Mouse (Mus musculus) hindbrain, postnatal 0 days (tissue): ENCODE measurements around the gene Maf. TPM values are rescaled to one million over a fixed set of nuclear protein-coding genes. Genes with fewer than 3 reads are reported as not detected.
A peak's percentile ranks its signal among the peaks of the same experiment; 100 is the strongest.

ENCODE experiments used
- ATAC-seq: fragments of 200-750 bp; cut with Nextera tagmentation; 2 replicates; pipeline ENCODE4 v1.8.0; 2017; ENCODE audit warnings: mild to moderate bottlenecking, moderate TSS enrichment, moderate library complexity
- DNase-seq: peaks from one replicate; pipeline ENCODE4 v3.0.0-alpha.2; 2015; ENCODE audit warnings: low spot score
- H3K27ac ChIP-seq: fragments of 300-500 bp; sonication (generic); 2 replicates; pipeline ENCODE4 v1.5.1; 2014; ENCODE audit warnings: mild to moderate bottlenecking
- H3K27me3 ChIP-seq: fragments of 300-500 bp; sonication (generic); 2 replicates; pipeline ENCODE4 v1.6.1; 2014; ENCODE audit warnings: low read length, mixed read lengths; ENCODE audit not compliant: insufficient read depth
- H3K36me3 ChIP-seq: fragments of 300-500 bp; sonication (generic); 2 replicates; pipeline ENCODE4 v1.6.1; 2014; ENCODE audit warnings: low read length, mixed read lengths; ENCODE audit not compliant: insufficient read depth
- H3K4me1 ChIP-seq: fragments of 300-500 bp; sonication (generic); 2 replicates; pipeline ENCODE4 v1.6.1; 2014; ENCODE audit warnings: antibody characterized with exemption, low read length, mixed read lengths; ENCODE audit not compliant: insufficient read depth
- H3K4me2 ChIP-seq: fragments of 300-500 bp; sonication (generic); 2 replicates; pipeline ENCODE4 v1.6.1; 2014; ENCODE audit warnings: low read depth, mild to moderate bottlenecking, low read length, moderate library complexity, mixed read lengths
- H3K4me3 ChIP-seq: fragments of 300-500 bp; sonication (generic); 2 replicates; pipeline ENCODE4 v1.5.1; 2014; ENCODE audit warnings: low read length
- H3K9ac ChIP-seq: fragments of 300-500 bp; sonication (generic); replicated peaks from 2 replicates; pipeline ENCODE4 v1.6.1; 2014; ENCODE audit warnings: mild to moderate bottlenecking, low read length, moderate library complexity, mixed read lengths
- H3K9me3 ChIP-seq: fragments of 300-500 bp; sonication (generic); 2 replicates; pipeline ENCODE4 v1.6.1; 2016; ENCODE audit warnings: low read length, mixed read lengths
- CTCF ChIP-seq: IDR thresholded peaks from 2 replicates; pipeline ENCODE4 v1.5.1; 2016; ENCODE audit warnings: antibody characterized with exemption, control low read depth, low read depth
- WGBS: fragments of 180-500 bp; shearing (Covaris S2); extraction: QIAGEN DNeasy Blood & Tissue Kit; methylation state at CpG from one replicate; pipeline ENCODE4 v1.1.7; 2014; 5-methylcytosine and 5-hydroxymethylcytosine counted together
- polyA plus RNA-seq: library from polyadenylated mRNA; unstranded; fragments of >200 nt; fragmentation: Nextera tagmentation; extraction: Ambion mirVana; gene quantifications from 2 replicates; pipeline ENCODE4 v1.2.1, GENCODE M21; 2015
- total RNA-seq: library from RNA; depleted of rRNA; stranded (reverse); fragments of >200 nt; gene quantifications from 2 replicates; pipeline ENCODE4 v1.2.3, GENCODE M21; 2014

Maf gene
- total and polyA plus RNA-seq, 2 experiments from 2014 or later: 8.9 to 24.4 TPM

GRCm38 (mm10) chr8:115697410-115697809, 10.2 kb downstream of the Maf start:
- no peak for DNase-seq
- Histone ChIP-seq H3K9ac (no peak overlapping the region), H3K36me3 (no peaks in the 10 kb centered on the region), H3K4me3 (no peak overlapping the region), H3K4me2 (no peak overlapping the region), H3K27ac (no peak overlapping the region), H3K27me3 (no peaks in the 10 kb centered on the region), H3K4me1 (no peaks in the 10 kb centered on the region), H3K9me3 (no peaks in the 10 kb centered on the region)
- no peak for TF ChIP-seq CTCF
- no peak for ATAC-seq
- WGBS: 49% methylated on average over 3 of the region's 3 CpGs

- TF ChIP-seq CTCF: no peak
Measured at GRCm38 (mm10) chr8:115696661-115697060, 10.9 kb downstream of the Maf start.

GRCm38 (mm10) chr8:115687349-115687748, 20.2 kb downstream of the Maf start:
- H3K36me3 ChIP-seq: no peaks in the 10 kb centered on the region
- no peak for TF ChIP-seq CTCF
- H3K4me1 ChIP-seq: no peaks in the 10 kb centered on the region
- H3K27ac ChIP-seq: no peak overlapping the region
- no peaks in the 10 kb centered on the region for H3K9me3 ChIP-seq
- H3K4me3 ChIP-seq: no peak overlapping the region
- WGBS: 73% methylated on average over 9 of the region's 9 CpGs
- no peaks in the 10 kb centered on the region for H3K27me3 ChIP-seq
- no peak overlapping the region for H3K9ac ChIP-seq
- ATAC-seq (no peak), DNase-seq (no peak)
- no peak overlapping the region for H3K4me2 ChIP-seq

More at GRCm38 (mm10) chr8:115696661-115697060, 10.9 kb downstream of the Maf start:
- no peak overlapping the region for H3K27ac ChIP-seq
- ATAC-seq: no peak
- no peaks in the 10 kb centered on the region for H3K9me3 ChIP-seq
- 63% methylated on average over 4 of the region's 4 CpGs for whole genome bisulfite sequencing
- no peak for DNase-seq
- no peaks in the 10 kb centered on the region for H3K36me3 ChIP-seq
- no peaks in the 10 kb centered on the region for H3K4me1 ChIP-seq
- no peaks in the 10 kb centered on the region for H3K27me3 ChIP-seq
- no peak overlapping the region for H3K9ac ChIP-seq
- H3K4me2 ChIP-seq: no peak overlapping the region
- no peak overlapping the region for H3K4me3 ChIP-seq

GRCm38 (mm10) chr8:115683309-115683708, 24.3 kb downstream of the Maf start:
- TF ChIP-seq CTCF: no peak
- Histone ChIP-seq H3K4me1 (no peaks in the 10 kb centered on the region), H3K9me3 (no peaks in the 10 kb centered on the region), H3K4me3 (no peak overlapping the region), H3K9ac (no peak overlapping the region), H3K4me2 (no peak overlapping the region), H3K27ac (no peak overlapping the region), H3K36me3 (no peaks in the 10 kb centered on the region), H3K27me3 (no peaks in the 10 kb centered on the region)
- DNase-seq: no peak
- ATAC-seq: no peak
- 52% methylated on average over 7 of the region's 7 CpGs for WGBS

- WGBS: 71% methylated on average over 7 of the region's 7 CpGs
Measured at GRCm38 (mm10) chr8:115679539-115679938, 28.1 kb downstream of the Maf start.

DNA sequence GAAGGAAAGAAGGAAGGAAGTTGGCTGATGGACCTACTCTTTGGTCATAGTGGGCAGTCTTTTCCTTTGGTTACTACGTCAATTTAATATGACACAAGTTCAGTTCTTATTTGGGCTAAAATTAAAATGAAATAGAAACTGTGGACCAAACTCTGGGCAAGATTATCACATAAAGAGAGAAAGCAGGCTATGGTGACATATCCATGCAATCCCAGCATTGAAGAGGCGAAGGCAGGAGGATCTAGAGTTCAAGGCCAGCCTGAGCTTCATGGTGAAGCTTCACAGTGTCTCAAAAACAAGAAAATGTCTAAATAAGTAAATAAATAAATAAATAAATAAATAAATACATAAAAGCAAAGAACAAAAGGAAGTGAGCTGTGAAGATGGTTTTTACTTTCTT, 42.7 kb downstream of the Maf start:
- no peak for TF ChIP-seq CTCF
- 93% methylated on average over 2 of the region's 2 CpGs for WGBS
- Histone ChIP-seq H3K27me3 (no peaks in the 10 kb centered on the region), H3K4me1 (no peaks in the 10 kb centered on the region), H3K4me2 (no peak overlapping the region), H3K4me3 (no peak overlapping the region), H3K27ac (no peak overlapping the region), H3K9me3 (no peaks in the 10 kb centered on the region), H3K9ac (no peak overlapping the region), H3K36me3 (no peaks in the 10 kb centered on the region)
- no peak for DNase-seq
- no peak for ATAC-seq

More at GRCm38 (mm10) chr8:115679539-115679938, 28.1 kb downstream of the Maf start:
- Histone ChIP-seq H3K4me3 (no peak overlapping the region), H3K4me2 (no peak overlapping the region), H3K9me3 (no peaks in the 10 kb centered on the region), H3K27ac (no peak overlapping the region), H3K36me3 (no peaks in the 10 kb centered on the region), H3K9ac (no peak overlapping the region), H3K4me1 (no peaks in the 10 kb centered on the region), H3K27me3 (no peaks in the 10 kb centered on the region)
- DNase-seq (no peak), ATAC-seq (no peak)
- no peak for TF ChIP-seq CTCF

GRCm38 (mm10) chr8:115650110-115650521, 57.5 kb downstream of the Maf start:
- H3K27me3 ChIP-seq: no peaks in the 10 kb centered on the region
- H3K4me3 ChIP-seq: no peak overlapping the region
- WGBS: 61% methylated on average over 3 of the region's 3 CpGs
- TF ChIP-seq CTCF: no peak
- no peak overlapping the region for H3K27ac ChIP-seq
- no peak for ATAC-seq
- H3K9me3 ChIP-seq: peaks cover 4% of the 10 kb centered on the region; the same call in 1 of the 2 replicates
- no peaks in the 10 kb centered on the region for H3K36me3 ChIP-seq
- peak; percentile 9 for DNase-seq
- H3K9ac ChIP-seq: no peak overlapping the region
- no peaks in the 10 kb centered on the region for H3K4me1 ChIP-seq
- H3K4me2 ChIP-seq: no peak overlapping the region
